Mouse (Mus musculus) spleen, adult 2 months (tissue): ENCODE data around the gene Tgfb3.

ENCODE experiments used
- CTCF ChIP-seq: fragments of 200-500 bp; IDR thresholded peaks from 2 replicates; pipeline ENCODE4 v1.5.1; 2011; ENCODE audit warnings: mild to moderate bottlenecking, inconsistent platforms; ENCODE audit not compliant: insufficient read depth, insufficient read length, insufficient replicate concordance; ENCODE audit errors: extremely low read depth
- POLR2A ChIP-seq: fragments of 200-500 bp; IDR thresholded peaks from 2 replicates; pipeline ENCODE4 v1.6.1; 2011; ENCODE audit warnings: low read depth, low read length, inconsistent platforms

GRCm38 (mm10) chr12:86103391-86103790 lies 24.6 kb upstream of the Tgfb3 start:
- TF ChIP-seq CTCF = no peak
- TF ChIP-seq POLR2A = no peak
